Mouse (Mus musculus): ENCODE measurements around the gene Fance. TPM values are rescaled to one million over a fixed set of nuclear protein-coding genes. Genes with fewer than 3 reads are reported as not detected.

The Fance gene
- polyA plus RNA-seq, 1 experiment from 2014 or later, result 10.8 TPM

Other genes starting within 250 kb of the Fance start
- gene Tcp11, start 232.9 kb upstream of the Fance start, polyA plus RNA-seq (2018), result not detected in 3 replicates
- gene Scube3, start 171.4 kb upstream of the Fance start, polyA plus RNA-seq (2018), result 0.04 TPM in 1 of 3 replicates, not detected in the others
- 7.5 to 11.9 TPM (median 11.7 TPM) in 3 replicates for gene Zfp523, start 136.4 kb upstream of the Fance start, polyA plus RNA-seq (2018)
- gene Def6, start 105.7 kb upstream of the Fance start, polyA plus RNA-seq (2018), result 20.9 to 30.3 TPM (median 27.3 TPM) in 3 replicates
- 10.6 to 23.1 TPM (median 20.3 TPM) in 3 replicates for gene Ppard, start 80.8 kb upstream of the Fance start, polyA plus RNA-seq (2018)
- gene Rpl10a, start 15.0 kb downstream of the Fance start, polyA plus RNA-seq (2018), result 257 to 572 TPM (median 569 TPM) in 3 replicates
- gene Tead3, start 37.3 kb downstream of the Fance start, polyA plus RNA-seq (2018), result not detected in 3 replicates
- not detected in 3 replicates for gene Tulp1, start 51.7 kb downstream of the Fance start, polyA plus RNA-seq (2018)
- 3.6 to 19.6 TPM (median 5.8 TPM) in 3 replicates for gene Fkbp5, start 204.0 kb downstream of the Fance start, polyA plus RNA-seq (2018)
- gene Armc12, start 217.3 kb downstream of the Fance start, polyA plus RNA-seq (2018), result not detected in 3 replicates
- gene Clpsl2, start 235.9 kb downstream of the Fance start, polyA plus RNA-seq (2018), result not detected in 3 replicates
- gene Clps, start 247.2 kb downstream of the Fance start, polyA plus RNA-seq (2018), result not detected in 3 replicates